Mouse (Mus musculus): ENCODE data around the gene Trim46.

Gene Trim46

DNA sequence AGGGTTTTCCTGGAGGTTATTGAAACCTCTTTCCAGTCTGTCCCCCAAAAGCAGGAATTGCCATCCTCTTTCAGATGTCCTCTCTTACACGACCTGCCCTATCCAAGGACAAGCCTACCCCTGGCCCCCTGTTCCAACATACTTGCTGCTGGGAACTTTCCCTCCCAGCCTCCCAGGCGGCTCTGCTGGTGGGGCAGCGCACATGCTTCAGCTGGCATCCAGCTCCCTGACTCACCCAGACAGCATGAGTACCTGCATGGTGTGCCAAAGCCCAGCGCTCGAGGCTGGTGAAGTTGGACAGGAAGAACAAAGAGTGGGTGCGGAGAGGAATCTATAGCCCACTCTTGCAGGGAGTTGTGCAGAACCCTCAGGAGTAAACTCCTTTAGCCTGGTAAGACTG lies 24.8 kb upstream of the Trim46 start:
- no peak for DNase-seq (ENCODE audit: low read depth)

GRCm38 (mm10) chr3:89270051-89270755 lies 24.1 kb upstream of the Trim46 start, which contains the start of gene Slc50a1:
TSS of gene Slc50a1 (minus strand) at chr3:89270570.
- DNase-seq (ENCODE audit: low read depth) = peak; percentile 43

- DNase-seq (ENCODE audit: low read depth) = no peak
Observed at GRCm38 (mm10) chr3:89268916-89269315, 22.8 kb upstream of the Trim46 start.

DNA sequence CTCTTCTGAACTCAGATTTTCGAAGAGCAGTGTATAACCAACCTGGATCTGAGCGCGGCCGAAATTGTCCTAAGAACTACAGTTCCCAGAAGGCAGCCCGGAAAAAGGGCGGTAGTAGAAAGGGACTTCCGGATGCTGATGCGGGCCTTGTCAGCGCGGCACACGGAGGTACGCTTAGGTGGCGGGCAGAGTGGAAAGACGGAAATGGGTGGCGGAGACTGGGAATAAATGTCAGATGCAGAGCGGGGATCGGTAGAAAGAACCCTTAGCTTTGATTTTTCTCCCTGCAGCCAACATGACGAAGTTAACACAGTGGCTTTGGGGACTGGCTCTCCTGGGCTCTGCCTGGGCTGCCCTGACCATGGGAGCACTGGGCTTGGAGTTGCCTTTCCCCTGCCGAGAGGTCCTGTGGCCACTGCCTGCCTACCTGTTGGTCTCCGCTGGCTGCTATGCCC lies 20.4 kb upstream of the Trim46 start:
- peak; percentile 66 for DNase-seq (ENCODE audit: low read depth)

GRCm38 (mm10) chr3:89262417-89262816 lies 16.3 kb upstream of the Trim46 start:
- DNase-seq (ENCODE audit: low read depth) = no peak

GRCm38 (mm10) chr3:89260211-89260610 lies 14.1 kb upstream of the Trim46 start:
- no peak for DNase-seq (ENCODE audit: low read depth)

GRCm38 (mm10) chr3:89259076-89259475 lies 13.0 kb upstream of the Trim46 start, which contains the start of gene Dpm3:
TSS of gene Dpm3 (plus strand) at chr3:89259358.
- DNase-seq (ENCODE audit: low read depth) = no peak

DNA sequence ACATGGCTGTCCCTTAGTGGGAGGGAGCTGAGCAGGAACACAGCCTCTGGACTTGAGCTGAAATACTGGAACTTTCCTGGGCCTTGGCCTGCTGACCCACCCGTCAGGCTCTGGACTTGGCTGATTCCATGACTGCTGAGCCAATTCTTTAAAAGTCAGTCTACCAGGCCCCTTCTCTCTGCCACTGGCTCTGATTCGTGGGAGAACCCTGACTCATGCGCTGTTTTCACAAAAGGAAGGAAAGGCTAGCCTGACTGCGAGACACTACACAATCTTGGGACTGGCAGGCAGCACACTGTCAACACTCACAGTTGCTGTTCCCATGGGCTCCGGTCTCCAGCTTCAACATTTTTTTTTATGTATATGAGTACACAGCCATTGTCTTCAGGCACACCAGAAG lies 10.1 kb upstream of the Trim46 start:
- DNase-seq (ENCODE audit: low read depth) = no peak

DNA sequence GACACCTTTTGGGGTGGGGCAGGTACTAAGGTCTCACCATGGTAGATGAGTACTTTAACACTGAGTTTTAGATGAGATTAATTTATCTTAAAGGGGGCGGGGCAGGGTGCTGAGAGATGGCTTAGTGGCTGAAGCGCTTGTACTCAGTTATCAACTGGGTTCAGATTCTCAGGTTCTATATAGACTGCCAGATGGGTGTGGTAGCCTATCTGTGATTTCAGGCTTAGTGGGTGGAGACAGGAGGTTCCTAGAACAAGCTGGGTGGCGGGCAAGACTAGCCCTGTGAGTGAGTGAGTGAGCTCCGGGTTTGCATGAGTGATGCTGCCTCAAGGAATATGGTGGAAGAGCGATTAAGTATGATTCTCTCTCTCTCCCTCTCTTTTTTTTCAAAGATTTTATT lies 8.9 kb upstream of the Trim46 start:
- DNase-seq (ENCODE audit: low read depth) = no peak

- no peak for DNase-seq (ENCODE audit: low read depth)
Observed at GRCm38 (mm10) chr3:89251365-89251895, 5.3 kb upstream of the Trim46 start.

DNA sequence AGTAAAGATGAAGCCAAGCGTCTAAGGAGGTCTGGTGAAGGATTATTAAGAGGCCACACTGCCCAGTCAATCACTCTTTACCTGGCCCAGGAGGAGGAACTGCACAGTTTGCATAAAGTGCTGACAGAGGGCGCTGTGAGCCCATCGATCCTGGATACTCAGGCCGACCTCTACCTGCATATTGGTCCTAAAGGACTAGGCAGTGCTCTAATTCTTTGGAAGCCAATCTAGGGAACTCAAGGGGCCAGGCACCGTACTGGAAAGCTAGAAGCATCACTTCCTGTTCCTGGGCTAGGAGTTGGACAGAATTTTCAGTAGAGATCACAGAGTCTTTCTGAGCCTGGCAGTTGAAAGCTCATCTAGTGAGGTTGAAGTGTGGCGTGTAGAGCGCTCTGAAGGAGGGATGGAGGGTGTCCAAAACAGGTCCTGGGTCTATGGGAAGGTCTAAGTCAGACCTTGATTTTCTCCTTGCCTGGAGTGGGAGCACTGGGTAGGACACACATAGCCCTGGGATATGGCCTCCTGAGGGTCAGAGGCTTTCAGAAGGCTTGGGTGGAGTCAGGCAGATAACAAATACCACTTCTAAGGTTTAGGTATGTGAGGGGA lies 4.4 kb upstream of the Trim46 start:
- DNase-seq (ENCODE audit: low read depth) = no peak

DNA sequence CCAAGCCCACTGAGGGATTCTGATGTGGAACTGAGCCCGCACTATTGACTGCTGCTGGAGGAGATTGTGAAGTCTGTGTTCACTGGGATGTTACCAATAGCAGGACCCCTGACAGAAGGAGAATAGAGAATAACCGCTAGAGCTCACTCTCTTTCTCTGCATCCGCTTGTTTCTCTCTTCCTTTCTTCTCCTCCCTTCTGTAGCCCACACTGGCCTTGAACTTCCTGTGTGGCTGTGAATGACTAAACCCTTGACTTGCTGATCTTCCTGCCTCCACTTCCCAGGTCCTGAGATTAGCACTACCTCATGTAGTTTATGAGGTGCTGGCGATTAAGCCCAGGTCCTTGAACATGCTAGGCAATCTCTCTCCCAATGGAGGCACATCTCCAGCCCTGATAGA lies 1.4 kb upstream of the Trim46 start:
- DNase-seq (ENCODE audit: low read depth) = no peak

- DNase-seq (ENCODE audit: low read depth) = no peak
Observed at GRCm38 (mm10) chr3:89245688-89246171, 379 bp downstream of the Trim46 start, which contains the start of gene Krtcap2. TSS of gene Krtcap2 (plus strand) at chr3:89245966.

DNA sequence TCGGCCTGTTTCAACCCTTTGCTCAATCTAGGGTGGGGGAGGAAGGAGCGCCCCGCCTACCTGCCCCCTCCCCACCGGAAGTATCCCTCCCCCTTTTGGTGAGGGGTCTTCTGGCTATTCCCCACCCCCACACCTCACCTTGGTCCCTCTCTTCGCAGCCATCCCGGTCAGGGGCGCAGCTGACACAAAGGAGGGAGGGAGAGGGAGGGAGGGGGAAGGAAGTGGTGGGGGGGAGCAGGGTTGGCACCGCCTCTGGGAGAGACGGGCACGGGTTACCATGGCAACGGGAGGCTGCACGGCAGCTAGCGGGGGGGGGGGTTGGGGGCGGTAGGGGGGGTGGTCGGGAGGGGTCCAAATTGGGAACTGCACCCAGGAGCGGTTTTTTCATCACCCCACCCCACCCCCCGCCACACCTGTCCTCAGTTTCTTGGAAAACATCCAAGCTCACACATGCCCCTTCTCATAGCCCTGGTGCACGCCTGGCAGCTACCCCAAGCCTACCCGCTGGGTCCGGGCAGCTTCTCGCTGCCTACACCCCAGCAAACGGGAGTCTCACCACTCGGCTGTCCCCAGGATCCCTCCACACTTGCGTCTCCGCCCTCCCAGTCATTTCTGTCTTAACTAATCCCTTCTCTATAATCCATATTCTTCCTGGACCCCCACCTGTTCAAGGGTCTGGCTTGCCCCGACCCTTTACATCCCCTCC lies 974 bp downstream of the Trim46 start:
- no peak for DNase-seq (ENCODE audit: low read depth)

GRCm38 (mm10) chr3:89244158-89244981 lies 1.7 kb downstream of the Trim46 start:
- no peak for DNase-seq (ENCODE audit: low read depth)

DNA sequence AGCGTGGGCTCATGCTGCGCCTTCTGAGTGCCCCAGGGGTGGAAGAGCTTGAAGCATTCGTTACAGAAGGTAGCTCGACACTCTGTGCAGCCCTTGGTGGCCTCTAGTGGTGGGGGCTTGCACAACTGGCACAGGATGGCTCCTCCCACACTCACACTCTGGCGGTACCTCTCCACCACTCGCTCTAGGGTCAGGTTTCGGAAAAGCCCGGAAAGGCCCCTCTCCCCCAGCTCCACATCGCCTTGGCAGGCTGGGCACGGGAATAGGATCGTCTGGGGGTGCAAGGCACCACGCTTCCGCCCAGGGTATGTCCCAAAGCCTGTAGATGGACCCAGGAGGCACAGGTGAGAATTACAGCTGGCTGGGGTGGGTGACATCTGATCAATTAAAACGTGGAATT lies 2.5 kb downstream of the Trim46 start:
- DNase-seq (ENCODE audit: low read depth) = no peak

- peak; percentile 71 for DNase-seq (ENCODE audit: low read depth)
Observed at GRCm38 (mm10) chr3:89242331-89242895, 3.7 kb downstream of the Trim46 start.

- no peak for DNase-seq (ENCODE audit: low read depth)
Observed at GRCm38 (mm10) chr3:89238494-89238893, 7.6 kb downstream of the Trim46 start.

- DNase-seq (ENCODE audit: low read depth) = no peak
Observed at GRCm38 (mm10) chr3:89237682-89238081, 8.4 kb downstream of the Trim46 start.

DNA sequence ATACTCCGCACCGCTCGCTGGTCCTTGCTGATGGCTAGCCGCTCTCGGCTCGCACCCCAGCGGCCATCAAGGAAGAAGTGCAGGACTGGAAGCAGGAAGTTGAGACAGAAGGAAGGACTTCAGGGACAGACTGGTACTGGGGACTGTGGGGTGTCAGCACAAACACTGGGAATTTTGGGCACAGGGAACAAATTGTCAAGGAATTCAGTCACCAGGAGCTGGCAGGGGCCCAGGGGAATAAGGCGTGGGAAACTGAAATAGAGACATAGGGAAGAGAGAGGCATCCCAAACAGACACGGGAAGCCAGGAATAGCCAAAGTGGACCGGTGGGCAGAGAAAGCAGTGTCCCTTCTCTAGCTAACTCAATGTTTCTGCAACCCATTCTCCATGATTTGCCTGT lies 9.6 kb downstream of the Trim46 start:
- no peak for DNase-seq (ENCODE audit: low read depth)

DNA sequence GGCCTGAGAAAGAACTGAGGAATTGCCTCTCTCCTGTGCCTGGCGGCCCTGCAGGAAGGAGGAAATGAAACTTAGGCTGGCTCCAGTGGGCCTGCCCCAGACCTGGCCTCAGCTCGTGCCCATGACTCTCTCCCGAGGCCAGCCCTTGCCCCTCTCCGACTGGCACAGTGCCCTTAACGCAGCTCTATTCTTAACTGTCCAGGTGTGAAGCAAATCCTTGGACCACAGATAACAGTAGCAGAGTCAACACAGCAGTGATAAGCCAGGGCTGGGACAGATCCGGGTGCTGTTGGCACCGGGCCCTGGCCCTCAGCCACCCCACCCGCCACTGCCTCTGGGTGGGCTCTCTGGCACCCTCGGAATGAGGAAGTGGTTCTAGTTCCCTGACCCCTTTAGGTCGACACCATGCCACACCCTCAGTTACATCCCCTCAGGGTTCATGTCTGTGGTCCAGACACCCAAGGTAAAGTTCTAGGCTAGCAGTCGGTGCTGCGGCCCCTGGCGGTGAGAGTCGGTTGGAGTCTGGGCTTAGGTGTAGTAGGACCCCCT lies 12.5 kb downstream of the Trim46 start:
- DNase-seq (ENCODE audit: low read depth) = no peak

All from c-Kit-positive CD71-negative TER-119-negative erythroid progenitor cells, embryonic 14.5 days (primary cell).